Mouse (Mus musculus): ENCODE measurements around the gene Kifap3. TPM values are rescaled to one million over a fixed set of nuclear protein-coding genes. Genes with fewer than 3 reads are reported as not detected.
"Not testable (repeated sequence)": the region's sequence is repeated elsewhere in the genome, so short reads cannot be mapped to it uniquely, and the experiment has no call there.

Kifap3 gene
- total RNA-seq (2021) (10 to 100 TPM; 18.6 to 23.5 TPM), polyA plus RNA-seq (2012; rRNA removed) (4.1 and 4.2 TPM in 2 replicates)
- long read RNA-seq, full-length matches to known transcripts, result 17 of 23 reads
- long read RNA-seq, partial matches to known transcripts, result 2 of 23 reads
- long read RNA-seq, other reads (novel, unspliced or antisense), result 4 of 23 reads

DNA sequence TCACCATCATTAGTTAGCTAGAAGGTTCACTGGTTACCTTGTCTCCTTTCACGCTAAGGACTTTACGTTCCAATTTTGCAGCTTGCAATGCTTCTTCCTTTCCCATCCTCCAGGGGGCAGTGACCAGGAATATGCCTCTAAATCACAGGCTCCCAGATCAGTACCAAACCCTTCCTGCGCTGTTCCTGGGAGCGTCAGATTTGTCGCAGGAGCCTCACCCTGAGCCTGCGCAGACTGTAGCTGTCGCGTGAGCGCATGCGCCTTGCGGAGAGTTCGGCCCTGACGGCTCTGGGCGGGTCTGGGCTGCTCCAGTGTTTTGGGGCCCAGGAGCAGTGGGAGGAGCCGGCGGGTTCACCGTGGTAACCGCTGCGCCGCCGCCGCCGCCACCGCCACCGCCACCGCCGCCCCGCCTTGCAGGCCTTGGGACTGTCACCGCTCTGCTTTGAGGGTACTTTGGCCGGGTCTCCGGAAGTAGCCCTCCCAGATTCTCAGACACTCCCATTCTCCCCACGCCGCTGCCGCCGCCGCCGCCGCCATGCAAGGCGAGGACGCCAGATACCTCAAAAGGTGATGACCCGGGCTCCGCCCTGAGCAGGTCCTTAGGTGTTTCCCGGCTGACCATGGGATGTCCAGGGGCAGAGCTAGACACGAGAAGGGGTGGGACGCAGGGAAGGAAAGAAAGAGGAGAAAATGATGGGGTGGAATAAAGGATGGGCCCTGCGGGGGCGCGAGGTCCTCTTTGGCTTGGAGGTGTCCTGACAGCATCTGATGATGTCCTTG lies at the start of gene Kifap3:
Kifap3 (plus strand) TSS at position 248 of the 780 bp plus-strand sequence.
- peak; percentile 99 for DNase-seq

DNA sequence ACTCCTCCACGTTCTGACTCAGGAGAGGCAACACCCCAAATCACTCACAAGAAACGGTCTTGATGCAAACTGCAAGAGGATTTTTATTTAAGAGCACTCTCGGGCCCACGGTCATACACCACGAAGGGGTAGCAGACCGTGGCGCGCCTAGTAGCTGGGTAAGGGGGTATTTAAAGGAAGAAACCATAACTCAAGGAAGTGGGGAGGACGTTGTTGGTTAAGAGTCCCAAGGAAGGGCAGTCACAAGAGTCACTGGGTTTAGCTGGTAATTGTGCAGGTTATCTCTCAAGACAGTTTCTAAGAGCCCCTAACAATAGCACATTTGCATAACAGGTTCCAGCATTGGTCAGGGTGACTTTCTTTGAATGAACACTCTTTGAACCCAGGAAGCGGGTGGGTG lies 48.2 kb upstream of the Kifap3 start:
- DNase-seq, result not testable (repeated sequence)

GRCm38 (mm10) chr1:163736441-163737238 lies 42.7 kb upstream of the Kifap3 start:
- DNase-seq, result no peak

GRCm38 (mm10) chr1:163737239-163737533 lies 42.2 kb upstream of the Kifap3 start:
- no peak for DNase-seq

DNA sequence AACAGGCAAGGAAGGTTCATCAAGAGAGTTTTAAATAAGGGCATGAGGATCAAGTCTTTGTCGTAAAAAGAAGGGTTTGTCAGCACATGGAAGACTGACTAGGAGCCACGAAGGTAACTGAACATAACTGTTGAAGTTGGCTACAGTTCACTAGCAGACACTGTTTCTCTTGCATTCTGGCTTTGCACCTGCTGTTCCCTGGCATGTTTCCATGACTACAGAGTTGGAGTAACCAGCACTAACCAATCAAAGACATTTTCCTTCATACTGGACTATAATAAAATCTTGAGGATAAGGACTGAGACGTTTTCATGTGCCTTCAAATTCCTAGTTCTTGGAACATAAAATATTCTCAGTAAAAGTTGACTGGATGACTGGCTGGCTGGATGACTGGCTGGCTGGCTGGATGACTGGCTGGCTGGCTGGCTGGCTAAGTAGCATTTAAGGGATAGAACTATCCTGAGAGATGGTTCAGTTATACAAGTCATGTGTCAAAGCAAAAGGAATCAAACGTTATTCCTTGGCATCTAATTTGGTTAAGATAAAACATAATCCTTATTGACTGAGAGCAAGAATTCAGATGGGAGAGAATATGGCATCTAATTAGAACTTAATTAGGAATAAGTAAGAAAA lies 27.9 kb upstream of the Kifap3 start:
- no peak for DNase-seq

DNA sequence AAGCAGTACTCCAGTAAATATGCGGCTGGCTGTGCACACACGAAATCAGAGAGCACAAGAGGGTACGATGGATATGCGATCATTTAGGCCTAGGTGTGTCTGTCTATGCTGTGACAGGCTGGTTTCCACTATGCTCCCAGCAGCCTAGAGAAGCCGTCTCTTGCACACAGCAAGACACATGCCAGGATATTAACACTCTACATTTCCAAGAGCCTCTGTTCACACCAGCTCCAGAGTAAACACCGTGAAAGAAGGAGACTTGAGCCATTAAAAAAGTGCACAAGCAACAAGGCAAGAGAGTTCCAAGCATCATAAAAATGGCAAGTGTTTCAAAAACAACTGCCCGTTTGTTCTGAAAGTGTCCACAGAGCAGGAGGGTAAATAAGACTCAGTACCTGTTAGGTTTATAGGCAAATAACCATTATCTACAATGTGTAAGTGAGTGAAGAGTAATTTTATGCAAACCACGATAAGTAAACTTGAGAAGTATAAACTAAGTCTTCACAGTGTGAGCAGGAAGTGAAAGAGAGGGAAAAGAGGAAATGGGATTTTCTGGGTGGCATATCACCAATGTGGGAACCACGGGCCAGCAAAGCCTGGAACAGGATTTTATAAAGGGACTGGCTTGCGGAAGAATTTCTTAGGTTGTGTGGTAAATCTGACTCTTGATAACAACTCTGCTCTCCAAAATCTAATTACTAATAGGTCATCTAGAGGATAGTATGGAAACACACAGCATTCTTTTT lies 21.7 kb upstream of the Kifap3 start:
- DNase-seq, result no peak

DNA sequence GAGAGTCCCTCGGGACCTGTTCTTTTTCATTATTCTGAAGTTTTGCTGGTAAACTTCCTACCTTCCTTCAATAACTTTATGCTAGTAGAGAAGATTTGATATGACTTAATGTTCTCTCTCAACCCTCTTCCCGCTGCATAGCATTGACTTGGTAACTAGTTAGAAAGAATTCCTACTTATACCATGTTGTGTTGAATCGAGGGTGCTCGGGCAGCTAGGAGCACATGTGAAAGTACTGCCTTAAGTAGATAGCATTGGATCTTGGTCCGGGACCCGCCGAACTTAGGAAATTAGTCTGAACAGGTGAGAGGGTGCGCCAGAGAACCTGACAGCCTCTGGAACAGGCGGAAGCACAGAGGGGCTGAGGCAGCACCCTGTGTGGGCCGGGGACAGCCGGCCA lies 4.2 kb downstream of the Kifap3 start:
- DNase-seq, result not testable (repeated sequence)

- DNase-seq, result no peak
Measured at GRCm38 (mm10) chr1:163821365-163821764, 42.0 kb downstream of the Kifap3 start.

DNA sequence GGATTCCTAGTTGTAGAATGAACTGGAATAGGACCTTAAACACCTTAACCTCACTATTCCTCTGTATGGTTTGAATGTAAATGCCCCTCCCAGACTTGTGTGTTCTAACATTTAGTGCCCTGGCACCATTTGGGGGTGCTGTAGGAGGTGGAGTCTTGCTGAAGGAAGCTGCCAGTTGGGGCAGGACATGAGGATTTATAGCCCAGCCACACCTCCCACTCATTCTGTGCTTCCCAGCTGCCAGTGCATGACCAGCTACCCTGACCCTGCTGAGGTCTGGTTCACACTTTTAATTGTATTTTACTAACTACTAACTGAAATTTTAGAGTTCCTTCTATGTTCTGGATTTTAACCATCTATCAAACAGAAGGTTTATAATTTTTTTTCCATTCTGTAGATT lies 50.1 kb downstream of the Kifap3 start:
- DNase-seq, result no peak

GRCm38 (mm10) chr1:163834066-163834465 lies 54.7 kb downstream of the Kifap3 start:
- no peak for DNase-seq

- DNase-seq, result no peak
Measured at GRCm38 (mm10) chr1:163835062-163835461, 55.7 kb downstream of the Kifap3 start.

- DNase-seq, result not testable (repeated sequence)
Measured at GRCm38 (mm10) chr1:163838482-163838881, 59.1 kb downstream of the Kifap3 start.

DNA sequence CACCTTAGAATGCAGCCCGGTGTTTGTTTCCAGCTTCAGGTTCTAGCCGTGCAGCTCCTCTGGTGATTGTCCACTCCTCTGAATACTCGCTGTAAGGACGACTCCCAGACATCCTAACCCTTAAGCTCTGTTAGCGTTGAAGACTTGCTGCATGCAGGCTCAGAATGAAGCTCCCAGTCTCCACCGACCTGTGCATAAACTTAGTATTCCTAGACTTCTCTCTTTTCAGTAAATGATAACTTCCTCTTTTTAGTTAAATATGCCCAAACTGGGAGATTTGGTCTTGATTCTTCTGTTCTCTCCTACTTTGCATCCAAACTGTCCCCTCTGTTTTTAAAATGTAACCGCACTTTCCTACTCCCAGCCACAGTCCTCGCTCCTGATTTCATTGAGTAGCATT lies 61.2 kb downstream of the Kifap3 start:
- no peak for DNase-seq

DNA sequence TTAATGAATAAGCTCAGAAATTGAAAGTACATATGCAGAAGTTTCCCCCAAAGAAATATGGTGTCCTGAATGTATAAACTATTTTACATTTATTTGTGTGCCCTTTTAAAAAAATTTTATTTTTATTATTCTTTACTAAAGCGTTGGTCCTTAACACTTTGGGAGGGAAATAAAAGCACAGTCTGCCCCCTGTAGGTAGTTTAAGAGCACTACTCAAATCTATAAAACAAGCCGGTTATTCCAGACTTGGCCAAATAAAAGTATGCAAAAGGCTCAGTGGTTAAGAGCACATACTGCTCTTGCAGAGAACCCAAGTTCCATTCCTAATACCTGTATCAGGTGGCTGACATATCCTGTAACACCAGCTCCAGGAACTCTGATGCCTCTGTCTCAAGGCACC lies 62.9 kb downstream of the Kifap3 start:
- no peak for DNase-seq

GRCm38 (mm10) chr1:163843899-163844298 lies 64.5 kb downstream of the Kifap3 start:
- no peak for DNase-seq

- no peak for DNase-seq
Measured at GRCm38 (mm10) chr1:163852884-163853560, 73.6 kb downstream of the Kifap3 start.

GRCm38 (mm10) chr1:163858420-163858819 lies 79.0 kb downstream of the Kifap3 start:
- DNase-seq, result no peak

DNA sequence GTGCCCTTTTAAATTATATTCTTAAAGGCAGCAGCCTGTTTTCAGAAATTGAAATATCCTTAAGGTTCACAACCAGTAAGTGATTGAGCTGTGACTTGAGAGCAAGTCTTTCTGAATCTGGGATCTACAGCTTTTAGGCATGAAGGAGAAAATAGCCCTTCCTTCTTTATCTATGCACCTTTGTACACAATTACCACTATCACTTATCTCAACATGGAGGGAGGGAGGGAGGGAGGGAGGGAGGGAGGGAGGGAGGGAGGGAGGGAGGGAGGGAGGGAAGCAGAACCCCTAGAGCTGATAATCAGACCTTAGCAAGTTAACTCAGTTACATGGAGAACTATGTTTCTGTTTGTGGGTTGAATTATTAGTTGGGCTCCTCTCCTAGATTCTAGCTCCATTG lies 82.2 kb downstream of the Kifap3 start:
- no peak for DNase-seq

- no peak for DNase-seq
Measured at GRCm38 (mm10) chr1:163873158-163873557, 93.8 kb downstream of the Kifap3 start.

- DNase-seq, result no peak
Measured at GRCm38 (mm10) chr1:163889629-163890028, 110.2 kb downstream of the Kifap3 start.

GRCm38 (mm10) chr1:163893294-163893693 lies 113.9 kb downstream of the Kifap3 start:
- no peak for DNase-seq
